Mouse (Mus musculus) lung, adult 2 months (tissue): Measurements from ENCODE around the gene Ldb2.

ENCODE experiments used
- CTCF ChIP-seq: fragments of 200-500 bp; IDR thresholded peaks from 2 replicates; pipeline ENCODE4 v1.5.1; 2011; ENCODE audit warnings: mild to moderate bottlenecking, low read length, control low read depth; ENCODE audit not compliant: insufficient read depth
- POLR2A ChIP-seq: fragments of 200-500 bp; IDR thresholded peaks from 2 replicates; pipeline ENCODE4 v1.6.1; 2011; ENCODE audit warnings: low read depth, mild to moderate bottlenecking, control low read depth, low read length, borderline replicate concordance; ENCODE audit errors: extremely low read depth

- TF ChIP-seq POLR2A, result no peak
- TF ChIP-seq CTCF, result no peak
Observed at GRCm38 (mm10) chr5:44697993-44698392, 101.5 kb downstream of the Ldb2 start.
